Mouse (Mus musculus): Measurements from ENCODE around the gene Apobec1. TPM values are rescaled to one million over a fixed set of nuclear protein-coding genes. Genes with fewer than 3 reads are reported as not detected.
A peak's percentile ranks its signal among the peaks of the same experiment; 100 is the strongest.
"Not testable (repeated sequence)": the region's sequence is repeated elsewhere in the genome, so short reads cannot be mapped to it uniquely, and the experiment has no call there.

Apobec1 gene
- polyA plus RNA-seq, 1 experiment from 2014 or later = 1.7 TPM

DNA sequence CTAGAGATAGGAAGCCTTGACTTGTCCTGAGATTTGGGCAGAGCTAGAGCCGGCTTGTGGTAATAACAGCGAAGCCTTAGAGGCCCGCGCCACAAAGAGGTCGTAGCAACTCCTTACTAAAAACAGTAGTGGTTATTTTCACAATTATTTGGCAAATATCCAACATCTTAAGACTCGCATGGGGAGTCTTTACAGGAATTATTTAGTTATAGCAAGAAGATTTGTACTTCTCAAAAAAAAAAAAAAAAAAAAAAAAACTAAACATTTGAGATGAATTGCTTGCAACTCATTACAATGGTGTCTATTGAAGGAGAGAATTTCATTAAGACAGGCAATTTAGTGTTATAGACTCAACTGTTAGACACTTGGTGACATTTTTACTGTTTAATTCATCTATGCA lies 48.1 kb downstream of the Apobec1 start:
- H3K9me3 ChIP-seq = no peaks in the 10 kb centered on the region
- no peak overlapping the region for H3K9ac ChIP-seq
- ATAC-seq (ENCODE audit: insufficient number of reproducible peaks, insufficient read depth, low FRiP score, low TSS enrichment) = no peak
- H3K4me3 ChIP-seq = no peak overlapping the region
- WGBS = 73% methylated on average over 6 of the region's 6 CpGs
- no peaks in the 10 kb centered on the region; the same call in 1 of the 2 replicates for H3K4me1 ChIP-seq
- no peak overlapping the region for H3K4me2 ChIP-seq (replicated peaks)
- no peaks in the 10 kb centered on the region for H3K36me3 ChIP-seq
- no peaks in the 10 kb centered on the region for H3K27me3 ChIP-seq
- H3K27ac ChIP-seq = no peak overlapping the region

DNA sequence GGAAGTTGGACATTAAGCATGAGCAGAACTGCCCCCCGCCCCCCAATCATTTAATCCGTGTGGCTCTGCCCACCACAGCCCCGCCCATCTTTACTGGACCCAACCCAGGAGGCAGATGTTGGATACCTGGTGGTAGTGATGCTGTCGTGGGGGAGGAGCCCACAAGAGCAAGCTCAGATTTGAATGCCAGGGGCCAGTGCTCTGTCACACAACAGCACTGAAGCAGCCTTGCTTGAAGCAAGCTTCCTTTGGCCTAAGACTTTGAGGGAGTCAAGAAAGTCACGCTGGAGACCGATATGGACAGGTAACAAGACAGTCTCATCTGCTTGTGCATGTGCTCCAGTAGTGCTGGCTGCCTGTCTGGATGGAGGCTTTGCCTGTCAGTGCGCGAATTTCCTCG lies 48.6 kb downstream of the Apobec1 start, which contains the start of gene Aicda:
Gene Aicda, plus strand, starts transcription at position 196 of the 400 bp plus-strand sequence.
- ATAC-seq (ENCODE audit: insufficient number of reproducible peaks, insufficient read depth, low FRiP score, low TSS enrichment) = no peak
- H3K27ac ChIP-seq = no peak within 1 kb of the TSS
- H3K4me1 ChIP-seq = no peaks in the 10 kb centered on the region; the same call in 1 of the 2 replicates
- no peaks in the 10 kb centered on the region for H3K9me3 ChIP-seq
- 56% methylated on average over 9 of the region's 9 CpGs for WGBS
- no peaks in the 10 kb centered on the region for H3K27me3 ChIP-seq
- no peak within 1 kb of the TSS for H3K4me2 ChIP-seq (replicated peaks)
- H3K9ac ChIP-seq = no peak within 1 kb of the TSS
- H3K36me3 ChIP-seq = no peaks in the 10 kb centered on the region
- no peak within 1 kb of the TSS for H3K4me3 ChIP-seq

DNA sequence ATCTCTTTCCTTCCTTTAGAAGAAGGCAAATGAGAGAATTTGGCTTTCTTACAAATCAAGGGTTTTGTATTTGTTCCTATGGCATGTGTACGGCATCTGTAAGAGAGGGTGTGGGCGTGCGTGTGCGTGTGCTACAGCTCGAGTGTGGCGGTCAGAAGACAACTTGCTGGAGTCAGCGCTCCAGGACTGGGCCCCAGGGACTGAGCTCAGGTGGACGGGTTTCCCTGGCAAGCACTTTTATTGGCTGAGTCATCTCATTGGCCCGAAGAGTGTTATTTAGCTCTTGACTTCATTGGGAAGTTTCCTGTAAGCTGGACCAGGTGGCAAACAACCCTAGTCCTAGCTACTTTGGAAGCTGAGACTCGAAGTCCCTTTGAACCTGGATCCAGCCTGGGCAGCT lies 56.3 kb downstream of the Apobec1 start:
- Histone ChIP-seq H3K36me3 (no peaks in the 10 kb centered on the region), H3K27ac (no peak overlapping the region), H3K9ac (no peak overlapping the region), H3K4me3 (no peak overlapping the region), H3K4me2 (replicated peaks) (no peak overlapping the region), H3K9me3 (no peaks in the 10 kb centered on the region), H3K27me3 (no peaks in the 10 kb centered on the region), H3K4me1 (no peaks in the 10 kb centered on the region)
- no peak for ATAC-seq (ENCODE audit: insufficient number of reproducible peaks, insufficient read depth, low FRiP score, low TSS enrichment)
- WGBS = 85% methylated on average over 10 of the region's 10 CpGs

DNA sequence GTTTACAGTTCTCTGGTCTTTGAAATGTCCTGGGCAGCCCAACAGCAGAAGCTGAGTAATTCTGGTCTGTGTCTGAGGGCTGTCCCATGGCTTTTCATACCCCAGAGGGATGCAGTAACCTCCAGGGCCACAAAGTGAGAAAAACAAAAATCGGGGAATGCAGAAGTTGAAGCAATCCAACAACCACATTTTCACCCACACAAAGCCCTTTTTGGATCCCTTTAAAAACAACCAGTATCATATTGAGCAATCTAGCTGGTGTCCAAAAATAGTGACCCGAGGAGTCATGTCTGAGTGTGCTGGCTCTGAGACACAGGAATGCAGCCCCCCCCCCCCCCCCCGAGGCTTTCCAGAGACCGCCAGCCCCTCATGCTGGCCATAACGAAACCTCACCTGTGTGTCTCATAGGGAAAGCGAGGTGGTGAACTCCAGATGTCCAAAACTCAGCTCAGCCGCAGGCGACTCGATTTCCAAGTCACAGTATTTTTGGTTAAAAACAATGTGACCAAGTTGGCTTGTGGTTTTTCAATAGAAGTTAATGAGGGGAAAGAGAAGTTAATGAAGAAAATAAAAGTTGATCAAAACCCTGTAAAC lies 56.9 kb downstream of the Apobec1 start:
- Histone ChIP-seq H3K36me3 (no peaks in the 10 kb centered on the region), H3K4me1 (no peaks in the 10 kb centered on the region), H3K27me3 (no peaks in the 10 kb centered on the region), H3K4me3 (no peak overlapping the region), H3K9me3 (no peaks in the 10 kb centered on the region), H3K4me2 (replicated peaks) (no peak overlapping the region), H3K27ac (no peak overlapping the region), H3K9ac (no peak overlapping the region)
- 63% methylated on average over 9 of the region's 9 CpGs for WGBS
- ATAC-seq (ENCODE audit: insufficient number of reproducible peaks, insufficient read depth, low FRiP score, low TSS enrichment) = no peak

DNA sequence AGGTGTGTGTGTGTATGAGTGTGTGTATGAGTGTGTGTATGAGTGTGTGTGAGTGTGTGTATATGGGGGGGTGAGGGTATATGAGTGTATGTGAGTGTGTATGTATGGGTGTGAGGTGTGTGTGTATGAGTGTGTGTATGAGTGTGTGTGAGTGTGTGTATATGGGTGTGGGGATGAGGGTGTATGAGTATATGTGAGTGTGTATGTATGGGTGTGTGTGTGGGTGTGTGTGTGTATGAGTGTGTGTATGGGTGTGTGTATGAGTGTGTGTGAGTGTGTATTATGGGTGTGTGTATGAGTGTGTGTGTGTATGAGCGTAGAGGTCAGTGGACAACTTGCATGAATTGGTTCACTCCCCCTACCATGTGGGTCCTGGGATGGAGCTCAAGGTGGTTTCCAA lies 57.6 kb downstream of the Apobec1 start:
- no peak overlapping the region for H3K9ac ChIP-seq
- no peak overlapping the region for H3K4me3 ChIP-seq
- ATAC-seq (ENCODE audit: insufficient number of reproducible peaks, insufficient read depth, low FRiP score, low TSS enrichment) = no peak
- no peaks in the 10 kb centered on the region for H3K9me3 ChIP-seq
- no peak overlapping the region for H3K4me2 ChIP-seq (replicated peaks)
- 92% methylated on average over 1 of the region's 1 CpGs for WGBS
- H3K36me3 ChIP-seq = no peaks in the 10 kb centered on the region
- H3K4me1 ChIP-seq = no peaks in the 10 kb centered on the region
- H3K27ac ChIP-seq = no peak overlapping the region
- no peaks in the 10 kb centered on the region for H3K27me3 ChIP-seq

DNA sequence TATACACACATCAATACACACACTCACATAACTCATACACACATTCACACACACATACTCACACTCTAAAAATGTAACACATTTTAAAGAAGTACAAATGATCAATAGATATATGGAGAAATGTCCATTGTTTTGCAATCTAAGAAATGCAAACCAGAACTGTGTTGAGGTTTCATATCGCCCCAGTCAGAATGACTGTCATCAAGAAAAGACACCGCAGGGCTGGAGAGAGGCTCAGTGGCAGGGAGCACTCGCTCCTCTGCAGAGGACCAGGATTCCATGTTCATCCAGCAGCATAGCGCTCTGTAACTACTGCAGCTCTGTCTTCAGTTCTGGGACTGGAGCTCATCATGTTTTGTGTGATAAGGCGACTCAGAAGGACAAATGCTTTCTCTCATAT lies 58.7 kb downstream of the Apobec1 start:
- no peak for ATAC-seq (ENCODE audit: insufficient number of reproducible peaks, insufficient read depth, low FRiP score, low TSS enrichment)
- 76% methylated on average over 5 of the region's 5 CpGs for WGBS
- no peak overlapping the region for H3K4me2 ChIP-seq (replicated peaks)
- H3K36me3 ChIP-seq = no peaks in the 10 kb centered on the region
- H3K9me3 ChIP-seq = no peaks in the 10 kb centered on the region
- H3K4me1 ChIP-seq = no peaks in the 10 kb centered on the region
- H3K9ac ChIP-seq = no peak overlapping the region
- H3K27ac ChIP-seq = no peak overlapping the region
- H3K4me3 ChIP-seq = no peak overlapping the region
- no peaks in the 10 kb centered on the region for H3K27me3 ChIP-seq

DNA sequence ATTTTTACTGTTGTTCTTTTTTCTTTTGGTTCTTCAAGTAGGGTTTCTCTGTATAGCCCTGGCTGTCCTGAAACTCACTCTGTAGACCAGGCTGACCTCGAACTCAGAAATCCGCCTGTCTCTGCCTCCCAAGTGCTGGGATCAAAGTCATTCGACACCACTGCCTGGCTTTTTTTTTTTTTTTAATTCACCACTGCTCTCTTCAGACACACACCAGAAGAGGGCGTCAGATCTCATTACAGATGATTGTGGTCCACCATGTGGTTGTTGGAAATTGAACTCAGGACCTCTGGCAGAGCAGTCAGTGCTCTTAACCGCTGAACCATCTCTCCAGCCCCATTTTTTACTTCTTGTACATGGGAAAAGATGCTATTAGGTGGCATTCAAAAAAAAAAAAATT lies 59.8 kb downstream of the Apobec1 start:
- WGBS = 77% methylated on average over 5 of the region's 5 CpGs
- H3K4me3 ChIP-seq, H3K9ac ChIP-seq: not testable (repeated sequence)

DNA sequence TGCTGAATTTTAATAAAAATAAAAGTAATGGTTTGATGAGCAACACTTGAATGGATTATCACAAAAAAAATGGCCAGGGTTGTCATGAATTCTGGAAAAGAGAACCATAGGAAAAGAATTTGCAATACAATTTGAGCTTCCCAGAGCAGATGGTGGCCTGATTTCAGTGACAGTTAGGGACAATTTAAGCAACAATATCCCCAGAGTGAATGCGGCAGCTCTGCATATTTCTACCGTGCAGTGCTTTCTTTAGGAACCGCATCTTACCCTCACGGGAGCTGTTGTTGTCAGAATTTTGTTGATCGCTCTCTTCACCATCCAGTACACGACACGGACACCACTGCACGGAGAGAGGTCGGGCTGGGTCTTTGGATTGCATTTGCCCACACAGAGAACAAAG lies 62.7 kb downstream of the Apobec1 start:
- WGBS = 83% methylated on average over 9 of the region's 9 CpGs
- no peaks in the 10 kb centered on the region for H3K36me3 ChIP-seq
- no peaks in the 10 kb centered on the region for H3K9me3 ChIP-seq
- ATAC-seq (ENCODE audit: insufficient number of reproducible peaks, insufficient read depth, low FRiP score, low TSS enrichment) = no peak
- no peaks in the 10 kb centered on the region for H3K27me3 ChIP-seq
- no peak overlapping the region for H3K27ac ChIP-seq
- H3K4me2 ChIP-seq (replicated peaks) = no peak overlapping the region
- no peak overlapping the region for H3K9ac ChIP-seq
- H3K4me3 ChIP-seq = no peak overlapping the region
- no peaks in the 10 kb centered on the region for H3K4me1 ChIP-seq

More for the DNA sequence above, 59.8 kb downstream of the Apobec1 start:
- H3K9me3 ChIP-seq; ATAC-seq (ENCODE audit: insufficient number of reproducible peaks, insufficient read depth, low FRiP score, low TSS enrichment); H3K36me3 ChIP-seq; H3K4me2 ChIP-seq (replicated peaks); H3K27me3 ChIP-seq; H3K4me1 ChIP-seq; H3K27ac ChIP-seq: not testable (repeated sequence)

DNA sequence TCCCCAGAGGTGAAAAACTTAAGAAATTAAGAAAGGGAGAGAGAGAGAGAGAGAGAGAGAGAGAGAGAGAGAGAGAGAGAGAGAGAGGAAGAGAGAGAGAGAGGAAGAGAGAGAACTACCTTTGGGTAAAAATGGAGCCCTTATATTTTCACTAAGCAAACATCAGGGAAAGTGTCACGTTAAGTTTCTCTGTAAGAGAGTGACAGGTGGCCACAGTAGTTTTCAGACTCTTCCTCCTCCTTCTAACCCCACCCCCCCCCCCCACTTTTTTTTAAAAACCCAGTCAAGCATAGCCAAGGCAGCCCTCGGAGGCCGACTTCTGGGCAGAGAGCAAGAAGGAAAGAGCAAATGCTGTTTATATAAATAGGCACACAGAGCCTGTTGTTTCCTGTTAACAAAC lies 68.2 kb downstream of the Apobec1 start:
- H3K4me2 ChIP-seq (replicated peaks) = no peak overlapping the region
- ATAC-seq (ENCODE audit: insufficient number of reproducible peaks, insufficient read depth, low FRiP score, low TSS enrichment) = no peak
- H3K27me3 ChIP-seq = no peaks in the 10 kb centered on the region
- no peak overlapping the region for H3K4me3 ChIP-seq
- no peaks in the 10 kb centered on the region for H3K9me3 ChIP-seq
- no peak overlapping the region for H3K27ac ChIP-seq
- H3K9ac ChIP-seq = no peak overlapping the region
- peaks cover 6% of the 10 kb centered on the region; the same call in 1 of the 2 replicates for H3K4me1 ChIP-seq
- 31% methylated on average over 3 of the region's 3 CpGs for WGBS
- no peaks in the 10 kb centered on the region for H3K36me3 ChIP-seq

DNA sequence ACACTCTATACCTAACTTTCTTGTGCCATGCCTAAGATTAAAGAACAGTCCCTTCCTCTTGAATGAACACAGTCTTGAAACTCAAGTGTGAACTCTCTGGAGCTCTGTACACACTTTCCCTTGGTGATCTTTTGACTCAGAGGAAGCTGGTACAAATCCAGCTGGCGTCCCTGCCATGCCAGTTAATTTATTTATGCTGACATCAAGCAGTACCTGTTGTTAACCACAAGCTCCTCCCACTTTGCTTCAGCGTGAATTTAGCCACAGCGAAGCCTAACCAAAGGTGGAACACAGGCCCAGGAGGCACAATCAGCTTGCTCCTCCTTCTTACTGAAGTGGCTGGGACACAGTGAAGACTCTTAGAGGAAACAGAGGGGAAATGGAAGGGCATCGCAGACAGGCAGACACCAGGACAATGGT lies 69.4 kb downstream of the Apobec1 start:
- H3K9ac ChIP-seq = no peak overlapping the region

DNA sequence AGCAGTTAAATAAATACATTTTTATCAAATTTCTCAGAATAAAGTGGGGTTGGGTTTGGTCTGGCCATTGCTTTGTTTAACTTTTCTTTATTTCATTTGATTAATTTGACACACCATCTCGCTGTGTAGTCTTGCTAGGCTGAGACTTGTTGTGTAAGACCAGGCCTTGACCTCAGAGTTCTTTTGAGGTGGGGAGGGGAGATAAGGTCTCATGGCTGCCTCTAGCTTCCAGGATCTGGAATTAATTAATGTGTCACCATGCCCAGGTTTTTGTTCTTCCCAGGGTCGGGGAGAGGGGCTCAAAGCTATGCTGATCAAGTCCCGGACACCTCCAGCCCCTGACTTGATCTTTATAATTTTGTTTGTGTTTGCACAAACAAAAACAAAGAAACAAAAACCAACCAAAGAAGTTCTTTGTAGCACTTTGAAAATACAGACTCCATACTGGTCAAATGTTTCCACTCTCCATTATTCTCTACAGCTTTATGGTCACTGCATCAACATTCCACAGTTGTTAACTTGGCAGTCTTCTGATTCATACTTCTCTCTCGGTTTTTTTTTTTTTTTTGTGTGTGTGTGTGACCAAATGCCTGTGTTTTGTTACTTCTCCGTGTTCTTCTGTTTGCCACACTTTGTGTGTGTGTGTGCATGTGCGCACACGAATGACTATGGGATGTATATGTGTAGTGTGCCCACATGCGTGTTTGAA lies 70.6 kb downstream of the Apobec1 start:
- H3K4me3 ChIP-seq = no peak overlapping the region
- no peak for ATAC-seq (ENCODE audit: insufficient number of reproducible peaks, insufficient read depth, low FRiP score, low TSS enrichment)
- H3K36me3 ChIP-seq = no peaks in the 10 kb centered on the region
- H3K9me3 ChIP-seq = no peaks in the 10 kb centered on the region
- H3K27me3 ChIP-seq = no peaks in the 10 kb centered on the region
- no peak overlapping the region for H3K4me2 ChIP-seq (replicated peaks)
- no peak overlapping the region for H3K27ac ChIP-seq
- no peak overlapping the region for H3K9ac ChIP-seq
- peaks cover 6% of the 10 kb centered on the region; the same call in 1 of the 2 replicates for H3K4me1 ChIP-seq
- WGBS = 56% methylated on average over 8 of the region's 8 CpGs

More for the DNA sequence above, 69.4 kb downstream of the Apobec1 start:
- Histone ChIP-seq H3K4me3 (0 out of 2 replicates have a peak overlapping the region, but pooled peaks have one; percentile 9), H3K27me3 (no peaks in the 10 kb centered on the region), H3K4me2 (replicated peaks) (peak overlapping the region; percentile 38), H3K27ac (0 out of 2 replicates have a peak overlapping the region, but pooled peaks have one; percentile 3), H3K9me3 (no peaks in the 10 kb centered on the region), H3K36me3 (no peaks in the 10 kb centered on the region), H3K4me1 (peaks cover 6% of the 10 kb centered on the region; the same call in 1 of the 2 replicates)
- WGBS = 9% methylated on average over 4 of the region's 4 CpGs
- ATAC-seq (ENCODE audit: insufficient number of reproducible peaks, insufficient read depth, low FRiP score, low TSS enrichment) = no peak

DNA sequence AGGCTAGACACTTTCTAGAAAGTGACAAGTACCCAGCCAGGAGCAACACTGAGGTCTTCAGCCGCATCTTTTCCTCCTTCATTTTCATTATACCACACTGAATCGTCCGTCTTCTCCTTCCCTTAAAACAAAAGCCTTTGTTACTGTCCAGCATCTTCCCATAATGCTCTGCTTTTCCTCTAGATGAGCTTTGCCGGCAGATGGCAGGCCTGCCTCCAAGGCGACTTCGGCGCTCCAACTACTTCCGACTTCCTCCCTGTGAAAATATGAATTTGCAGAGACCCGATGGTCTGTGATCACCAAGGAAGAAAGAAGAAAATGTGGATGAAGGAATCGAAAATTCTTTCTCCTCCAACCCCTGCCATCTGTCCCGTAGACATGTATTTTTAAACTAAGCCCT lies 74.1 kb downstream of the Apobec1 start:
- Histone ChIP-seq H3K27me3 (no peaks in the 10 kb centered on the region), H3K4me2 (replicated peaks) (no peak overlapping the region), H3K27ac (no peak overlapping the region), H3K36me3 (no peaks in the 10 kb centered on the region), H3K9me3 (no peaks in the 10 kb centered on the region), H3K4me3 (no peak overlapping the region), H3K9ac (no peak overlapping the region), H3K4me1 (peaks cover 3% of the 10 kb centered on the region; the same call in 1 of the 2 replicates)
- WGBS = 77% methylated on average over 11 of the region's 11 CpGs
- ATAC-seq (ENCODE audit: insufficient number of reproducible peaks, insufficient read depth, low FRiP score, low TSS enrichment) = no peak
